Mouse (Mus musculus): ENCODE measurements around the gene Wrap73. TPM values are rescaled to one million over a fixed set of nuclear protein-coding genes. Genes with fewer than 3 reads are reported as not detected.

Wrap73 gene
- polyA plus RNA-seq, 1 experiment from 2014 or later, result 37.3 TPM

GRCm38 (mm10) chr4:154185001-154185400 lies 42.8 kb downstream of the Wrap73 start:
- no peak overlapping the region for H3K27ac ChIP-seq (ENCODE audit: low read depth, low read length)
- no peaks in the 10 kb centered on the region for H3K9me3 ChIP-seq (ENCODE audit: control insufficient read depth, low read length)
- no peaks in the 10 kb centered on the region for H3K36me3 ChIP-seq (ENCODE audit: control insufficient read depth, insufficient read depth, low read length)
- no peaks in the 10 kb centered on the region for H3K4me1 ChIP-seq (ENCODE audit: control insufficient read depth, insufficient read depth, low read length)
- no peaks in the 10 kb centered on the region for H3K27me3 ChIP-seq (ENCODE audit: control insufficient read depth, insufficient read depth, low read length)
- no peak for ATAC-seq (ENCODE audit: low read depth)
- no peak overlapping the region for H3K4me3 ChIP-seq (ENCODE audit: low read depth, low read length)
- no peak overlapping the region for H3K9ac ChIP-seq (replicated peaks; ENCODE audit: low read depth, low read length)
- no peak overlapping the region for H3K4me2 ChIP-seq (ENCODE audit: low read depth, low read length)
- 79% methylated on average over 5 of the region's 5 CpGs for WGBS

- Histone ChIP-seq H3K9me3 (ENCODE audit: control insufficient read depth, low read length) (no peaks in the 10 kb centered on the region), H3K9ac (replicated peaks; ENCODE audit: low read depth, low read length) (no peak overlapping the region), H3K4me2 (ENCODE audit: low read depth, low read length) (no peak overlapping the region), H3K4me3 (ENCODE audit: low read depth, low read length) (no peak overlapping the region), H3K36me3 (ENCODE audit: control insufficient read depth, insufficient read depth, low read length) (no peaks in the 10 kb centered on the region), H3K27me3 (ENCODE audit: control insufficient read depth, insufficient read depth, low read length) (no peaks in the 10 kb centered on the region), H3K4me1 (ENCODE audit: control insufficient read depth, insufficient read depth, low read length) (no peaks in the 10 kb centered on the region), H3K27ac (ENCODE audit: low read depth, low read length) (no peak overlapping the region)
- no peak for ATAC-seq (ENCODE audit: low read depth)
- WGBS, result 73% methylated on average over 10 of the region's 11 CpGs
Observed at GRCm38 (mm10) chr4:154186002-154186537, 43.9 kb downstream of the Wrap73 start.

GRCm38 (mm10) chr4:154188948-154189347 lies 46.8 kb downstream of the Wrap73 start:
- Histone ChIP-seq H3K4me3 (ENCODE audit: low read depth, low read length) (no peak overlapping the region), H3K27me3 (ENCODE audit: control insufficient read depth, insufficient read depth, low read length) (no peaks in the 10 kb centered on the region), H3K27ac (ENCODE audit: low read depth, low read length) (no peak overlapping the region), H3K9me3 (ENCODE audit: control insufficient read depth, low read length) (no peaks in the 10 kb centered on the region), H3K9ac (replicated peaks; ENCODE audit: low read depth, low read length) (no peak overlapping the region), H3K4me1 (ENCODE audit: control insufficient read depth, insufficient read depth, low read length) (no peaks in the 10 kb centered on the region), H3K36me3 (ENCODE audit: control insufficient read depth, insufficient read depth, low read length) (no peaks in the 10 kb centered on the region), H3K4me2 (ENCODE audit: low read depth, low read length) (no peak overlapping the region)
- ATAC-seq (ENCODE audit: low read depth), result no peak
- WGBS, result 76% methylated on average over 8 of the region's 8 CpGs

- 47% methylated on average over 6 of the region's 6 CpGs for WGBS
- Histone ChIP-seq H3K9ac (replicated peaks; ENCODE audit: low read depth, low read length) (no peak overlapping the region), H3K36me3 (ENCODE audit: control insufficient read depth, insufficient read depth, low read length) (no peaks in the 10 kb centered on the region), H3K27ac (ENCODE audit: low read depth, low read length) (no peak overlapping the region), H3K4me1 (ENCODE audit: control insufficient read depth, insufficient read depth, low read length) (peaks cover 9% of the 10 kb centered on the region; the same call in 1 of the 2 replicates), H3K4me2 (ENCODE audit: low read depth, low read length) (no peak overlapping the region), H3K9me3 (ENCODE audit: control insufficient read depth, low read length) (no peaks in the 10 kb centered on the region), H3K27me3 (ENCODE audit: control insufficient read depth, insufficient read depth, low read length) (no peaks in the 10 kb centered on the region), H3K4me3 (ENCODE audit: low read depth, low read length) (no peak overlapping the region)
- ATAC-seq (ENCODE audit: low read depth), result no peak
Observed at GRCm38 (mm10) chr4:154197961-154198360, 55.8 kb downstream of the Wrap73 start.

- H3K27me3 ChIP-seq (ENCODE audit: control insufficient read depth, insufficient read depth, low read length), result no peaks in the 10 kb centered on the region
- no peak overlapping the region for H3K27ac ChIP-seq (ENCODE audit: low read depth, low read length)
- no peak overlapping the region for H3K4me2 ChIP-seq (ENCODE audit: low read depth, low read length)
- H3K36me3 ChIP-seq (ENCODE audit: control insufficient read depth, insufficient read depth, low read length), result no peaks in the 10 kb centered on the region
- H3K4me1 ChIP-seq (ENCODE audit: control insufficient read depth, insufficient read depth, low read length), result peaks cover 9% of the 10 kb centered on the region; the same call in 1 of the 2 replicates
- no peak overlapping the region for H3K4me3 ChIP-seq (ENCODE audit: low read depth, low read length)
- H3K9me3 ChIP-seq (ENCODE audit: control insufficient read depth, low read length), result no peaks in the 10 kb centered on the region
- no peak for ATAC-seq (ENCODE audit: low read depth)
- no peak overlapping the region for H3K9ac ChIP-seq (replicated peaks; ENCODE audit: low read depth, low read length)
- WGBS, result 22% methylated on average over 7 of the region's 7 CpGs
Observed at GRCm38 (mm10) chr4:154198377-154198961, 56.3 kb downstream of the Wrap73 start.

GRCm38 (mm10) chr4:154201511-154201910 lies 59.3 kb downstream of the Wrap73 start:
- WGBS, result 35% methylated on average over 5 of the region's 5 CpGs
- H3K27ac ChIP-seq (ENCODE audit: low read depth, low read length), result no peak overlapping the region
- no peak for ATAC-seq (ENCODE audit: low read depth)
- H3K4me1 ChIP-seq (ENCODE audit: control insufficient read depth, insufficient read depth, low read length), result peaks cover 9% of the 10 kb centered on the region; the same call in 1 of the 2 replicates
- H3K9me3 ChIP-seq (ENCODE audit: control insufficient read depth, low read length), result no peaks in the 10 kb centered on the region
- H3K4me3 ChIP-seq (ENCODE audit: low read depth, low read length), result no peak overlapping the region
- no peaks in the 10 kb centered on the region for H3K27me3 ChIP-seq (ENCODE audit: control insufficient read depth, insufficient read depth, low read length)
- H3K9ac ChIP-seq (replicated peaks; ENCODE audit: low read depth, low read length), result no peak overlapping the region
- no peaks in the 10 kb centered on the region for H3K36me3 ChIP-seq (ENCODE audit: control insufficient read depth, insufficient read depth, low read length)
- no peak overlapping the region for H3K4me2 ChIP-seq (ENCODE audit: low read depth, low read length)

GRCm38 (mm10) chr4:154204532-154204931 lies 62.4 kb downstream of the Wrap73 start:
- H3K36me3 ChIP-seq (ENCODE audit: control insufficient read depth, insufficient read depth, low read length), result no peaks in the 10 kb centered on the region
- H3K4me1 ChIP-seq (ENCODE audit: control insufficient read depth, insufficient read depth, low read length), result no peaks in the 10 kb centered on the region
- no peaks in the 10 kb centered on the region for H3K9me3 ChIP-seq (ENCODE audit: control insufficient read depth, low read length)
- WGBS, result 76% methylated on average over 7 of the region's 7 CpGs
- no peak for ATAC-seq (ENCODE audit: low read depth)
- no peaks in the 10 kb centered on the region for H3K27me3 ChIP-seq (ENCODE audit: control insufficient read depth, insufficient read depth, low read length)
- H3K27ac ChIP-seq (ENCODE audit: low read depth, low read length), result no peak overlapping the region
- H3K4me3 ChIP-seq (ENCODE audit: low read depth, low read length), result no peak overlapping the region
- H3K4me2 ChIP-seq (ENCODE audit: low read depth, low read length), result no peak overlapping the region
- no peak overlapping the region for H3K9ac ChIP-seq (replicated peaks; ENCODE audit: low read depth, low read length)

- Histone ChIP-seq H3K4me1 (ENCODE audit: control insufficient read depth, insufficient read depth, low read length) (no peaks in the 10 kb centered on the region), H3K9ac (replicated peaks; ENCODE audit: low read depth, low read length) (no peak overlapping the region), H3K4me3 (ENCODE audit: low read depth, low read length) (no peak overlapping the region), H3K9me3 (ENCODE audit: control insufficient read depth, low read length) (no peaks in the 10 kb centered on the region), H3K27me3 (ENCODE audit: control insufficient read depth, insufficient read depth, low read length) (no peaks in the 10 kb centered on the region), H3K27ac (ENCODE audit: low read depth, low read length) (no peak overlapping the region), H3K4me2 (ENCODE audit: low read depth, low read length) (no peak overlapping the region), H3K36me3 (ENCODE audit: control insufficient read depth, insufficient read depth, low read length) (no peaks in the 10 kb centered on the region)
- WGBS, result 79% methylated on average over 5 of the region's 5 CpGs
- no peak for ATAC-seq (ENCODE audit: low read depth)
Observed at GRCm38 (mm10) chr4:154205392-154205791, 63.2 kb downstream of the Wrap73 start.

GRCm38 (mm10) chr4:154207261-154207660 lies 65.1 kb downstream of the Wrap73 start:
- Histone ChIP-seq H3K4me1 (ENCODE audit: control insufficient read depth, insufficient read depth, low read length) (no peaks in the 10 kb centered on the region), H3K27ac (ENCODE audit: low read depth, low read length) (no peak overlapping the region), H3K9me3 (ENCODE audit: control insufficient read depth, low read length) (no peaks in the 10 kb centered on the region), H3K9ac (replicated peaks; ENCODE audit: low read depth, low read length) (no peak overlapping the region), H3K4me2 (ENCODE audit: low read depth, low read length) (no peak overlapping the region), H3K36me3 (ENCODE audit: control insufficient read depth, insufficient read depth, low read length) (no peaks in the 10 kb centered on the region), H3K4me3 (ENCODE audit: low read depth, low read length) (no peak overlapping the region), H3K27me3 (ENCODE audit: control insufficient read depth, insufficient read depth, low read length) (no peaks in the 10 kb centered on the region)
- peak; percentile 63 for ATAC-seq (ENCODE audit: low read depth)
- WGBS, result 16% methylated on average over 5 of the region's 5 CpGs

Data from neural tube, embryonic 14.5 days (tissue).